Mouse (Mus musculus) megakaryocyte, adult 5-6 weeks (primary cell): ENCODE results near the gene Zfp646. TPM values are rescaled to one million over a fixed set of nuclear protein-coding genes. Genes with fewer than 3 reads are reported as not detected.

Experiments
- total RNA-seq, 2 experiments: library from RNA; stranded (forward) in 1 of 2; stranded (reverse) in 1 of 2; fragments of 153-499, 151-499 nt in 1 of 2; fragments of 221-1000, 200-1000 nt in 1 of 2; gene quantifications; 2 replicates each; pipeline versions ENCODE4 v1.2.3 to v1.2.4; 2015 to 2017

Gene Zfp646
- total RNA-seq, 2 experiments from 2014 or later, result 16.4 to 32.2 TPM

Other genes starting within 250 kb of the Zfp646 start
- 30.2 and 37.4 TPM in 2 replicates for gene Bcl7c, start 167.3 kb upstream of the Zfp646 start, total RNA-seq (2015)
- 8.6 and 16.6 TPM in 2 replicates for gene Bcl7c, start 167.3 kb upstream of the Zfp646 start, total RNA-seq (2017)
- 0.16 TPM in 1 of 2 replicates, not detected in the other for gene Ctf1, start 163.5 kb upstream of the Zfp646 start, total RNA-seq (2015)
- gene Ctf1, start 163.5 kb upstream of the Zfp646 start, total RNA-seq (2017), result 0.29 TPM in 1 of 2 replicates, not detected in the other
- gene Ctf2, start 144.1 kb upstream of the Zfp646 start, total RNA-seq (2015), result not detected in 2 replicates
- gene Ctf2, start 144.1 kb upstream of the Zfp646 start, total RNA-seq (2017), result not detected in 2 replicates
- 2.1 TPM in 2 replicates for gene Fbxl19, start 131.7 kb upstream of the Zfp646 start, total RNA-seq (2015)
- gene Fbxl19, start 131.7 kb upstream of the Zfp646 start, total RNA-seq (2017), result 5.8 and 6.2 TPM in 2 replicates
- gene Orai3, start 106.4 kb upstream of the Zfp646 start, total RNA-seq (2015), result 30.9 and 33.7 TPM in 2 replicates
- gene Orai3, start 106.4 kb upstream of the Zfp646 start, total RNA-seq (2017), result 29.5 and 32.7 TPM in 2 replicates
- 35.2 and 43.3 TPM in 2 replicates for gene Setd1a, start 99.6 kb upstream of the Zfp646 start, total RNA-seq (2015)
- gene Setd1a, start 99.6 kb upstream of the Zfp646 start, total RNA-seq (2017), result 7.7 and 9.8 TPM in 2 replicates
- gene Gm49388, start 90.6 kb upstream of the Zfp646 start, total RNA-seq (2015), result not detected in 2 replicates
- not detected in 2 replicates for gene Gm49388, start 90.6 kb upstream of the Zfp646 start, total RNA-seq (2017)
- 27.0 and 30.9 TPM in 2 replicates for gene Hsd3b7, start 75.6 kb upstream of the Zfp646 start, total RNA-seq (2015)
- 28.5 and 28.7 TPM in 2 replicates for gene Hsd3b7, start 75.6 kb upstream of the Zfp646 start, total RNA-seq (2017)
- 59.2 and 68.7 TPM in 2 replicates for gene Stx4a, start 51.9 kb upstream of the Zfp646 start, total RNA-seq (2015)
- 37.7 and 45.0 TPM in 2 replicates for gene Stx4a, start 51.9 kb upstream of the Zfp646 start, total RNA-seq (2017)
- gene Stx1b, start 51.7 kb upstream of the Zfp646 start, total RNA-seq (2015), result 0.04 TPM in 1 of 2 replicates, not detected in the other
- not detected in 2 replicates for gene Stx1b, start 51.7 kb upstream of the Zfp646 start, total RNA-seq (2017)
- 2.9 and 5.7 TPM in 2 replicates for gene Zfp668, start 607 bp downstream of the Zfp646 start, total RNA-seq (2015)
- 1.9 and 3.1 TPM in 2 replicates for gene Zfp668, start 607 bp downstream of the Zfp646 start, total RNA-seq (2017)
- gene Prss53, start 14.7 kb downstream of the Zfp646 start, total RNA-seq (2015), result 0.48 TPM in 1 of 2 replicates, not detected in the other
- not detected in 2 replicates for gene Prss53, start 14.7 kb downstream of the Zfp646 start, total RNA-seq (2017)
- not detected in 2 replicates for gene Gm21974, start 19.2 kb downstream of the Zfp646 start, total RNA-seq (2015)
- gene Gm21974, start 19.2 kb downstream of the Zfp646 start, total RNA-seq (2017), result not detected in 2 replicates
- 49.9 and 59.6 TPM in 2 replicates for gene Vkorc1, start 19.4 kb downstream of the Zfp646 start, total RNA-seq (2015)
- gene Vkorc1, start 19.4 kb downstream of the Zfp646 start, total RNA-seq (2017), result 5.5 and 11.2 TPM in 2 replicates
- 45.1 and 47.9 TPM in 2 replicates for gene Bckdk, start 27.9 kb downstream of the Zfp646 start, total RNA-seq (2015)
- gene Bckdk, start 27.9 kb downstream of the Zfp646 start, total RNA-seq (2017), result 31.2 and 35.5 TPM in 2 replicates
- 20.1 and 24.6 TPM in 2 replicates for gene Kat8, start 36.3 kb downstream of the Zfp646 start, total RNA-seq (2015)
- 22.7 and 23.6 TPM in 2 replicates for gene Kat8, start 36.3 kb downstream of the Zfp646 start, total RNA-seq (2017)
- gene Prss8, start 53.9 kb downstream of the Zfp646 start, total RNA-seq (2015), result not detected in 2 replicates
- gene Prss8, start 53.9 kb downstream of the Zfp646 start, total RNA-seq (2017), result not detected in 2 replicates
- 0.78 and 1.1 TPM in 2 replicates for gene Prss36, start 70.5 kb downstream of the Zfp646 start, total RNA-seq (2015)
- 1.7 TPM in 1 of 2 replicates, not detected in the other for gene Prss36, start 70.5 kb downstream of the Zfp646 start, total RNA-seq (2017)
- 106 and 143 TPM in 2 replicates for gene Fus, start 91.2 kb downstream of the Zfp646 start, total RNA-seq (2015)
- 31.4 and 61.8 TPM in 2 replicates for gene Fus, start 91.2 kb downstream of the Zfp646 start, total RNA-seq (2017)
- gene Pycard, start 117.6 kb downstream of the Zfp646 start, total RNA-seq (2015), result 251 and 323 TPM in 2 replicates
- gene Pycard, start 117.6 kb downstream of the Zfp646 start, total RNA-seq (2017), result 48.0 and 56.5 TPM in 2 replicates
- not detected in 2 replicates for gene Trim72, start 127.7 kb downstream of the Zfp646 start, total RNA-seq (2015)
- not detected in 2 replicates for gene Trim72, start 127.7 kb downstream of the Zfp646 start, total RNA-seq (2017)
- gene Itgam, start 186.4 kb downstream of the Zfp646 start, total RNA-seq (2015), result 209 and 227 TPM in 2 replicates
- gene Itgam, start 186.4 kb downstream of the Zfp646 start, total RNA-seq (2017), result 286 and 332 TPM in 2 replicates
- 9.8 and 11.2 TPM in 2 replicates for gene Gm49368, start 186.5 kb downstream of the Zfp646 start, total RNA-seq (2015)
- gene Gm49368, start 186.5 kb downstream of the Zfp646 start, total RNA-seq (2017), result 0.81 and 2.3 TPM in 2 replicates